Mouse (Mus musculus): ENCODE measurements around the gene Dut. TPM values are rescaled to one million over a fixed set of nuclear protein-coding genes. Genes with fewer than 3 reads are reported as not detected.

Dut gene
- total RNA-seq, 4 experiments from 2014 or later = 21.4 to 27.2 (median 24.6) TPM

GRCm38 (mm10) chr2:125303764-125304384 is 56.9 kb downstream of the Dut start:
- DNase-seq (ENCODE audit: low spot score in 2 of 2) = no peak

- no peak for DNase-seq (ENCODE audit: low spot score in 2 of 2)
These were observed 57.8 kb downstream of the Dut start for GRCm38 (mm10) chr2:125304746-125305145.

- peak in 1 of 2 experiments; percentile 40 for DNase-seq (ENCODE audit: low spot score in 2 of 2)
These were observed 58.7 kb downstream of the Dut start for GRCm38 (mm10) chr2:125305671-125306070.

Other genes starting within 250 kb of the Dut start
- under 1 TPM in 3 of 4 experiments, not detected in 1; 0.25 to 0.76 (median 0.42) TPM for gene Slc24a5, start 179.1 kb upstream of the Dut start, total RNA-seq (2022)
- gene Myef2, start 123.5 kb upstream of the Dut start, total RNA-seq (2022) = 10 to 100 TPM; 72.7 to 88.8 (median 77.7) TPM
- 10 to 100 TPM; 10.6 to 13.0 (median 12.6) TPM for gene Ctxn2, start 110.5 kb upstream of the Dut start, total RNA-seq (2022)
- under 1 TPM in 2 of 4 experiments, not detected in 2; 0.07 to 0.16 TPM for gene Slc12a1, start 94.7 kb upstream of the Dut start, total RNA-seq (2022)